Mouse (Mus musculus): ENCODE data around the gene Acd. TPM values are rescaled to one million over a fixed set of nuclear protein-coding genes. Genes with fewer than 3 reads are reported as not detected.

The Acd gene
- polyA plus RNA-seq, 1 experiment from 2014 or later = 58.7 TPM

GRCm38 (mm10) chr8:105706426-105706825 lies 5.5 kb upstream of the Acd start:
- Histone ChIP-seq H3K4me2 (ENCODE audit: low read depth, low read length) (peak overlapping the region; percentile 91), H3K27me3 (replicated peaks; ENCODE audit: control insufficient read depth, insufficient read depth, low read length) (no peaks in the 10 kb centered on the region), H3K9me3 (ENCODE audit: control insufficient read depth, low read length) (no peaks in the 10 kb centered on the region), H3K4me3 (ENCODE audit: low read depth, low read length) (0 out of 2 replicates have a peak overlapping the region, but pooled peaks have one; percentile 65), H3K4me1 (ENCODE audit: control insufficient read depth, insufficient read depth, low read length) (peaks cover 15% of the 10 kb centered on the region), H3K27ac (replicated peaks; ENCODE audit: low read depth, low read length) (no peak overlapping the region), H3K9ac (ENCODE audit: low read depth, low read length) (no peak overlapping the region), H3K36me3 (ENCODE audit: control insufficient read depth, insufficient read depth, low read length) (peaks cover 19% of the 10 kb centered on the region)
- WGBS = 85% methylated on average over 12 of the region's 12 CpGs
- ATAC-seq (ENCODE audit: low read depth) = no peak
- DNase-seq (ENCODE audit: low spot score) = no peak

- no peak overlapping the region for H3K27ac ChIP-seq (replicated peaks; ENCODE audit: low read depth, low read length)
- peaks cover 20% of the 10 kb centered on the region for H3K4me1 ChIP-seq (ENCODE audit: control insufficient read depth, insufficient read depth, low read length)
- WGBS = 89% methylated on average over 6 of the region's 6 CpGs
- H3K9me3 ChIP-seq (ENCODE audit: control insufficient read depth, low read length) = no peaks in the 10 kb centered on the region
- ATAC-seq (ENCODE audit: low read depth) = no peak
- H3K4me2 ChIP-seq (ENCODE audit: low read depth, low read length) = no peak overlapping the region
- H3K4me3 ChIP-seq (ENCODE audit: low read depth, low read length) = no peak overlapping the region
- DNase-seq (ENCODE audit: low spot score) = no peak
- no peaks in the 10 kb centered on the region for H3K27me3 ChIP-seq (replicated peaks; ENCODE audit: control insufficient read depth, insufficient read depth, low read length)
- H3K36me3 ChIP-seq (ENCODE audit: control insufficient read depth, insufficient read depth, low read length) = peaks cover 19% of the 10 kb centered on the region
- no peak overlapping the region for H3K9ac ChIP-seq (ENCODE audit: low read depth, low read length)
Measured at GRCm38 (mm10) chr8:105704955-105705354, 4.1 kb upstream of the Acd start.

GRCm38 (mm10) chr8:105704146-105704812 lies 3.4 kb upstream of the Acd start:
- Histone ChIP-seq H3K27ac (replicated peaks; ENCODE audit: low read depth, low read length) (no peak overlapping the region), H3K27me3 (replicated peaks; ENCODE audit: control insufficient read depth, insufficient read depth, low read length) (no peaks in the 10 kb centered on the region), H3K36me3 (ENCODE audit: control insufficient read depth, insufficient read depth, low read length) (peaks cover 19% of the 10 kb centered on the region), H3K9me3 (ENCODE audit: control insufficient read depth, low read length) (no peaks in the 10 kb centered on the region), H3K9ac (ENCODE audit: low read depth, low read length) (no peak overlapping the region; the same call in 1 of the 2 replicates), H3K4me1 (ENCODE audit: control insufficient read depth, insufficient read depth, low read length) (peaks cover 21% of the 10 kb centered on the region), H3K4me2 (ENCODE audit: low read depth, low read length) (no peak overlapping the region), H3K4me3 (ENCODE audit: low read depth, low read length) (no peak overlapping the region)
- ATAC-seq (ENCODE audit: low read depth) = no peak
- DNase-seq (ENCODE audit: low spot score) = no peak
- WGBS = 90% methylated on average over 29 of the region's 34 CpGs

GRCm38 (mm10) chr8:105702731-105703415 lies 2.0 kb upstream of the Acd start:
- no peaks in the 10 kb centered on the region for H3K9me3 ChIP-seq (ENCODE audit: control insufficient read depth, low read length)
- H3K36me3 ChIP-seq (ENCODE audit: control insufficient read depth, insufficient read depth, low read length) = peaks cover 29% of the 10 kb centered on the region
- H3K4me1 ChIP-seq (ENCODE audit: control insufficient read depth, insufficient read depth, low read length) = peaks cover 18% of the 10 kb centered on the region
- WGBS = 95% methylated on average over 23 of the region's 24 CpGs
- no peak overlapping the region for H3K27ac ChIP-seq (replicated peaks; ENCODE audit: low read depth, low read length)
- H3K4me2 ChIP-seq (ENCODE audit: low read depth, low read length) = no peak overlapping the region
- no peak overlapping the region for H3K9ac ChIP-seq (ENCODE audit: low read depth, low read length)
- no peak overlapping the region for H3K4me3 ChIP-seq (ENCODE audit: low read depth, low read length)
- DNase-seq (ENCODE audit: low spot score) (no peak), ATAC-seq (ENCODE audit: low read depth) (no peak)
- no peaks in the 10 kb centered on the region for H3K27me3 ChIP-seq (replicated peaks; ENCODE audit: control insufficient read depth, insufficient read depth, low read length)

- Histone ChIP-seq H3K27me3 (replicated peaks; ENCODE audit: control insufficient read depth, insufficient read depth, low read length) (no peaks in the 10 kb centered on the region), H3K4me1 (ENCODE audit: control insufficient read depth, insufficient read depth, low read length) (peaks cover 11% of the 10 kb centered on the region), H3K27ac (replicated peaks; ENCODE audit: low read depth, low read length) (peak overlapping the region; percentile 93), H3K36me3 (ENCODE audit: control insufficient read depth, insufficient read depth, low read length) (peaks cover 36% of the 10 kb centered on the region), H3K9ac (ENCODE audit: low read depth, low read length) (peak overlapping the region; percentile 67), H3K9me3 (ENCODE audit: control insufficient read depth, low read length) (no peaks in the 10 kb centered on the region), H3K4me2 (ENCODE audit: low read depth, low read length) (peak overlapping the region; percentile 67), H3K4me3 (ENCODE audit: low read depth, low read length) (peak overlapping the region; percentile 74)
- no peak for DNase-seq (ENCODE audit: low spot score)
- ATAC-seq (ENCODE audit: low read depth) = peak; percentile 4; the same call in 1 of the 2 replicates
- WGBS = 43% methylated on average over 18 of the region's 18 CpGs
Measured at GRCm38 (mm10) chr8:105702001-105702401, 1.1 kb upstream of the Acd start.

GRCm38 (mm10) chr8:105700566-105700965 lies 336 bp downstream of the Acd start:
- H3K36me3 ChIP-seq (ENCODE audit: control insufficient read depth, insufficient read depth, low read length) = peaks cover 41% of the 10 kb centered on the region
- H3K9me3 ChIP-seq (ENCODE audit: control insufficient read depth, low read length) = no peaks in the 10 kb centered on the region
- H3K4me3 ChIP-seq (ENCODE audit: low read depth, low read length) = peak overlapping the region; percentile 74
- under 1% methylated on average over 21 of the region's 21 CpGs for WGBS
- DNase-seq (ENCODE audit: low spot score) (no peak), ATAC-seq (ENCODE audit: low read depth) (peak; percentile 35)
- peaks cover 6% of the 10 kb centered on the region; the same call in 1 of the 2 replicates for H3K4me1 ChIP-seq (ENCODE audit: control insufficient read depth, insufficient read depth, low read length)
- H3K4me2 ChIP-seq (ENCODE audit: low read depth, low read length) = peak overlapping the region; percentile 67
- H3K9ac ChIP-seq (ENCODE audit: low read depth, low read length) = peak overlapping the region; percentile 67
- H3K27me3 ChIP-seq (replicated peaks; ENCODE audit: control insufficient read depth, insufficient read depth, low read length) = no peaks in the 10 kb centered on the region
- H3K27ac ChIP-seq (replicated peaks; ENCODE audit: low read depth, low read length) = peak overlapping the region; percentile 93

- Histone ChIP-seq H3K27ac (replicated peaks; ENCODE audit: low read depth, low read length) (no peak overlapping the region), H3K4me3 (ENCODE audit: low read depth, low read length) (peak overlapping the region; percentile 74), H3K36me3 (ENCODE audit: control insufficient read depth, insufficient read depth, low read length) (peaks cover 41% of the 10 kb centered on the region), H3K9ac (ENCODE audit: low read depth, low read length) (peak overlapping the region; percentile 67), H3K4me1 (ENCODE audit: control insufficient read depth, insufficient read depth, low read length) (peaks cover 6% of the 10 kb centered on the region; the same call in 1 of the 2 replicates), H3K9me3 (ENCODE audit: control insufficient read depth, low read length) (no peaks in the 10 kb centered on the region), H3K4me2 (ENCODE audit: low read depth, low read length) (peak overlapping the region; percentile 67), H3K27me3 (replicated peaks; ENCODE audit: control insufficient read depth, insufficient read depth, low read length) (no peaks in the 10 kb centered on the region)
- ATAC-seq (ENCODE audit: low read depth) = no peak
- DNase-seq (ENCODE audit: low spot score) = no peak
- WGBS = 87% methylated on average over 11 of the region's 11 CpGs
Measured at GRCm38 (mm10) chr8:105699488-105700215, 1.2 kb downstream of the Acd start.

- H3K36me3 ChIP-seq (ENCODE audit: control insufficient read depth, insufficient read depth, low read length) = peaks cover 32% of the 10 kb centered on the region
- ATAC-seq (ENCODE audit: low read depth) (no peak), DNase-seq (ENCODE audit: low spot score) (no peak)
- no peaks in the 10 kb centered on the region for H3K9me3 ChIP-seq (ENCODE audit: control insufficient read depth, low read length)
- no peak overlapping the region for H3K27ac ChIP-seq (replicated peaks; ENCODE audit: low read depth, low read length)
- H3K4me1 ChIP-seq (ENCODE audit: control insufficient read depth, insufficient read depth, low read length) = peaks cover 14% of the 10 kb centered on the region
- no peak overlapping the region for H3K4me2 ChIP-seq (ENCODE audit: low read depth, low read length)
- no peak overlapping the region for H3K4me3 ChIP-seq (ENCODE audit: low read depth, low read length)
- WGBS = 92% methylated on average over 5 of the region's 5 CpGs
- H3K9ac ChIP-seq (ENCODE audit: low read depth, low read length) = no peak overlapping the region
- 0 out of 2 replicates have a peak, but pooled peaks cover 4% of the 10 kb centered on the region for H3K27me3 ChIP-seq (replicated peaks; ENCODE audit: control insufficient read depth, insufficient read depth, low read length)
Measured at GRCm38 (mm10) chr8:105698734-105699133, 2.2 kb downstream of the Acd start.

Data from embryonic facial prominence, embryonic 14.5 days (tissue).